Mouse (Mus musculus) heart, embryonic 16.5 days (tissue): ENCODE data around the gene Pde1c. TPM values are rescaled to one million over a fixed set of nuclear protein-coding genes. Genes with fewer than 3 reads are reported as not detected.

ENCODE experiments used
- ATAC-seq: fragments of 200-750 bp; cut with Nextera tagmentation; replicated peaks from 2 replicates; pipeline ENCODE4 v1.8.0; 2017; ENCODE audit warnings: moderate number of reproducible peaks; ENCODE audit not compliant: insufficient read depth, low FRiP score; ENCODE audit errors: extremely low read depth
- H3K27ac ChIP-seq: fragments of 300-500 bp; sonication (generic); 2 replicates; pipeline ENCODE4 v1.5.1; 2014; ENCODE audit warnings: mild to moderate bottlenecking, low read length, control low read depth, moderate library complexity
- H3K27me3 ChIP-seq: fragments of 300-500 bp; sonication (generic); 2 replicates; pipeline ENCODE4 v1.6.1; 2014; ENCODE audit warnings: low read length, mixed read lengths; ENCODE audit not compliant: control insufficient read depth, insufficient read depth
- H3K36me3 ChIP-seq: fragments of 300-500 bp; sonication (generic); 2 replicates; pipeline ENCODE4 v1.6.1; 2014; ENCODE audit not compliant: control insufficient read depth, insufficient read depth
- H3K4me1 ChIP-seq: fragments of 300-500 bp; sonication (generic); 2 replicates; pipeline ENCODE4 v1.6.1; 2014; ENCODE audit warnings: low read length, mixed read lengths; ENCODE audit not compliant: control insufficient read depth, insufficient read depth
- H3K4me2 ChIP-seq: fragments of 300-500 bp; sonication (generic); 2 replicates; pipeline ENCODE4 v1.6.1; 2014; ENCODE audit warnings: low read depth, mild to moderate bottlenecking, control low read depth, low read length
- H3K4me3 ChIP-seq: fragments of 300-500 bp; sonication (generic); 2 replicates; pipeline ENCODE4 v1.5.1; 2014; ENCODE audit warnings: mild to moderate bottlenecking, control low read depth, low read length
- H3K9ac ChIP-seq: fragments of 300-500 bp; sonication (generic); 2 replicates; pipeline ENCODE4 v1.6.1; 2014; ENCODE audit warnings: low read length, control low read depth
- H3K9me3 ChIP-seq: fragments of 300-500 bp; sonication (generic); replicated peaks from 2 replicates; pipeline ENCODE4 v1.6.1; 2016; ENCODE audit warnings: low read length; ENCODE audit not compliant: control insufficient read depth
- WGBS: fragments of 180-500 bp; shearing (Covaris S2); extraction: QIAGEN DNeasy Blood & Tissue Kit; methylation state at CpG from one replicate; pipeline ENCODE4 v1.1.7; 2014; 5-methylcytosine and 5-hydroxymethylcytosine counted together
- polyA plus RNA-seq: library from polyadenylated mRNA; unstranded; fragments of >200 nt; fragmentation: Nextera tagmentation; extraction: Ambion mirVana; gene quantifications from 2 replicates; pipeline ENCODE4 v1.2.1, GENCODE M21; 2015

Pde1c gene
- polyA plus RNA-seq, 1 experiment from 2014 or later, result 12.7 TPM

GRCm38 (mm10) chr6:56558711-56559110 lies 10.2 kb downstream of the Pde1c start:
- Histone ChIP-seq H3K9ac (no peak overlapping the region), H3K27ac (no peak overlapping the region), H3K36me3 (no peaks in the 10 kb centered on the region), H3K9me3 (no peaks in the 10 kb centered on the region), H3K4me1 (peaks cover 7% of the 10 kb centered on the region), H3K4me3 (no peak overlapping the region), H3K4me2 (no peak overlapping the region), H3K27me3 (no peaks in the 10 kb centered on the region)
- WGBS, result 87% methylated on average over 2 of the region's 2 CpGs
- no peak for ATAC-seq

- WGBS, result 68% methylated on average over 3 of the region's 3 CpGs
- no peak for ATAC-seq
- H3K36me3 ChIP-seq, result no peaks in the 10 kb centered on the region
- H3K4me3 ChIP-seq, result no peak overlapping the region
- H3K9me3 ChIP-seq, result no peaks in the 10 kb centered on the region
- H3K4me1 ChIP-seq, result peaks cover 6% of the 10 kb centered on the region
- H3K9ac ChIP-seq, result no peak overlapping the region
- no peaks in the 10 kb centered on the region for H3K27me3 ChIP-seq
- no peak overlapping the region for H3K27ac ChIP-seq
- H3K4me2 ChIP-seq, result no peak overlapping the region
Measured at GRCm38 (mm10) chr6:56555848-56556247, 13.1 kb downstream of the Pde1c start.

GRCm38 (mm10) chr6:56555382-56555781 lies 13.5 kb downstream of the Pde1c start:
- 56% methylated on average over 4 of the region's 4 CpGs for WGBS
- peaks cover 2% of the 10 kb centered on the region for H3K4me1 ChIP-seq
- H3K4me3 ChIP-seq, result no peak overlapping the region
- H3K9me3 ChIP-seq, result no peaks in the 10 kb centered on the region
- no peaks in the 10 kb centered on the region for H3K36me3 ChIP-seq
- H3K27me3 ChIP-seq, result no peaks in the 10 kb centered on the region
- no peak overlapping the region for H3K27ac ChIP-seq
- H3K9ac ChIP-seq, result no peak overlapping the region
- H3K4me2 ChIP-seq, result no peak overlapping the region
- no peak for ATAC-seq

- Histone ChIP-seq H3K4me2 (no peak overlapping the region), H3K4me3 (no peak overlapping the region), H3K36me3 (no peaks in the 10 kb centered on the region), H3K27ac (no peak overlapping the region), H3K27me3 (no peaks in the 10 kb centered on the region), H3K4me1 (no peaks in the 10 kb centered on the region), H3K9ac (no peak overlapping the region), H3K9me3 (no peaks in the 10 kb centered on the region)
- 71% methylated on average over 4 of the region's 4 CpGs for WGBS
- ATAC-seq, result no peak
Measured at GRCm38 (mm10) chr6:56551022-56551421, 17.9 kb downstream of the Pde1c start.

- WGBS, result 78% methylated on average over 5 of the region's 5 CpGs
- no peak overlapping the region for H3K9ac ChIP-seq
- no peaks in the 10 kb centered on the region for H3K36me3 ChIP-seq
Measured at GRCm38 (mm10) chr6:56540247-56540646, 28.7 kb downstream of the Pde1c start.

GRCm38 (mm10) chr6:56534653-56535052 lies 34.2 kb downstream of the Pde1c start:
- no peaks in the 10 kb centered on the region for H3K9me3 ChIP-seq
- no peaks in the 10 kb centered on the region for H3K36me3 ChIP-seq
- H3K9ac ChIP-seq, result no peak overlapping the region
- no peaks in the 10 kb centered on the region for H3K27me3 ChIP-seq
- H3K4me3 ChIP-seq, result no peak overlapping the region
- no peak for ATAC-seq
- no peaks in the 10 kb centered on the region for H3K4me1 ChIP-seq
- H3K27ac ChIP-seq, result no peak overlapping the region
- no peak overlapping the region for H3K4me2 ChIP-seq

More at GRCm38 (mm10) chr6:56540247-56540646, 28.7 kb downstream of the Pde1c start:
- no peak for ATAC-seq
- H3K27me3 ChIP-seq, result no peaks in the 10 kb centered on the region
- no peak overlapping the region for H3K27ac ChIP-seq
- no peaks in the 10 kb centered on the region for H3K4me1 ChIP-seq
- H3K9me3 ChIP-seq, result no peaks in the 10 kb centered on the region
- H3K4me3 ChIP-seq, result no peak overlapping the region
- H3K4me2 ChIP-seq, result no peak overlapping the region

GRCm38 (mm10) chr6:56532257-56532656 lies 36.6 kb downstream of the Pde1c start:
- Histone ChIP-seq H3K4me1 (no peaks in the 10 kb centered on the region), H3K27ac (no peak overlapping the region), H3K9me3 (0 out of 2 replicates have a peak, but pooled peaks cover 2% of the 10 kb centered on the region), H3K27me3 (no peaks in the 10 kb centered on the region), H3K4me3 (no peak overlapping the region), H3K9ac (no peak overlapping the region), H3K36me3 (no peaks in the 10 kb centered on the region), H3K4me2 (no peak overlapping the region)
- 66% methylated on average over 2 of the region's 2 CpGs for WGBS
- ATAC-seq, result no peak

- no peak overlapping the region for H3K4me2 ChIP-seq
- no peaks in the 10 kb centered on the region for H3K36me3 ChIP-seq
- H3K9ac ChIP-seq, result no peak overlapping the region
- H3K4me3 ChIP-seq, result no peak overlapping the region
- H3K9me3 ChIP-seq, result 0 out of 2 replicates have a peak, but pooled peaks cover 2% of the 10 kb centered on the region
- H3K4me1 ChIP-seq, result peaks cover 7% of the 10 kb centered on the region
- peak; percentile 65; the same call in 1 of the 2 replicates for ATAC-seq
- no peaks in the 10 kb centered on the region for H3K27me3 ChIP-seq
- 82% methylated on average over 6 of the region's 6 CpGs for WGBS
- H3K27ac ChIP-seq, result no peak overlapping the region
Measured at GRCm38 (mm10) chr6:56523938-56524866, 44.7 kb downstream of the Pde1c start.

GRCm38 (mm10) chr6:56489161-56489560 lies 79.7 kb downstream of the Pde1c start:
- H3K9me3 ChIP-seq, result no peaks in the 10 kb centered on the region
- no peak for ATAC-seq
- H3K27ac ChIP-seq, result no peak overlapping the region
- 70% methylated on average over 5 of the region's 5 CpGs for WGBS
- H3K4me3 ChIP-seq, result no peak overlapping the region
- no peaks in the 10 kb centered on the region for H3K36me3 ChIP-seq
- H3K27me3 ChIP-seq, result no peaks in the 10 kb centered on the region
- no peak overlapping the region for H3K9ac ChIP-seq
- H3K4me1 ChIP-seq, result peaks cover 5% of the 10 kb centered on the region
- H3K4me2 ChIP-seq, result no peak overlapping the region
